Comparison of ENCODE assay signal across 8 mouse cellular contexts in genomic region chr2:158687804-158688241, GRCm38 (mm10). TPM values are rescaled to one million over a fixed set of nuclear protein-coding genes. Genes with fewer than 3 reads are reported as not detected.
DNase-seq lines count a peak whose midpoint lies in the region; ATAC-seq and TF ChIP-seq lines count a peak whose summit lies in the region.

No protein-coding gene starts in this region.

- H3K36me3 ChIP-seq in intestine, embryonic 16.5 days (ENCODE audit: control insufficient read depth, insufficient read depth, low read length): no peaks in the 10 kb centered on the region
- H3K36me3 ChIP-seq in limb, embryonic 10.5 days: no peaks in the 10 kb centered on the region

- 48% methylated on average over 25 of the region's 25 CpGs for WGBS in intestine, embryonic 16.5 days
- 76% methylated on average over 25 of the region's 25 CpGs for WGBS in limb, embryonic 10.5 days

- peak overlapping the region; percentile 40 for H3K4me2 ChIP-seq in intestine, embryonic 16.5 days (ENCODE audit: low read depth, low read length)

- peak overlapping the region; percentile 22 for H3K4me3 ChIP-seq in layer of hippocampus, adult 2 months
- H3K4me3 ChIP-seq in intestine, embryonic 16.5 days (ENCODE audit: low read length): 0 out of 2 replicates have a peak overlapping the region, but pooled peaks have one; percentile 2
- H3K4me3 ChIP-seq in limb, embryonic 10.5 days: no peak overlapping the region

- TF ChIP-seq CTCF in layer of hippocampus, adult 2 months (conservative IDR thresholded peaks at IDR 0.05): no peak

- no peaks in the 10 kb centered on the region; the same call in 1 of the 2 replicates for H3K4me1 ChIP-seq in intestine, embryonic 16.5 days (ENCODE audit: control insufficient read depth, insufficient read depth, low read length)
- peaks cover 42% of the 10 kb centered on the region for H3K4me1 ChIP-seq in limb, embryonic 10.5 days

- H3K9ac ChIP-seq in intestine, embryonic 16.5 days (ENCODE audit: low read depth, low read length): no peak overlapping the region

- peak overlapping the region; percentile 88 for H3K27ac ChIP-seq in layer of hippocampus, adult 2 months
- peak overlapping the region; percentile 24; the same call in 1 of the 2 replicates for H3K27ac ChIP-seq in intestine, embryonic 16.5 days (ENCODE audit: low read length)
- peak overlapping the region; percentile 1; the same call in 1 of the 2 replicates for H3K27ac ChIP-seq in limb, embryonic 10.5 days

- H3K27me3 ChIP-seq in intestine, embryonic 16.5 days (replicated peaks; ENCODE audit: control insufficient read depth, insufficient read depth, low read length): no peaks in the 10 kb centered on the region
- no peaks in the 10 kb centered on the region for H3K27me3 ChIP-seq in limb, embryonic 10.5 days (ENCODE audit: low read depth, poor library complexity, severe bottlenecking)

- peak; percentile 59 to 72 for DNase-seq in layer of hippocampus, adult 2 months (ENCODE audit: low spot score in 2 of 2)
- DNase-seq in layer of hippocampus, adult 9-10 months (ENCODE audit: low spot score): no peak
- peak; percentile 64 to 85 for DNase-seq in adrenal gland, adult (ENCODE audit: inconsistent age in 2 of 2, low spot score in 1 of 2)
- DNase-seq in frontal cortex, postnatal 36 days (ENCODE audit: low spot score in 2 of 2): peak; percentile 79 to 83
- DNase-seq in limb, embryonic 10.5 days (ENCODE audit: low spot score): no peak
- DNase-seq in spleen, postnatal 36 days (ENCODE audit: low spot score in 2 of 2): peak; percentile 55 to 58
- DNase-seq in liver: no peak

- no peaks in the 10 kb centered on the region for H3K9me3 ChIP-seq in intestine, embryonic 16.5 days (ENCODE audit: control insufficient read depth, low read length)
- H3K9me3 ChIP-seq in limb, embryonic 10.5 days (replicated peaks): no peaks in the 10 kb centered on the region

- 0 out of 2 replicates have a peak, but pooled peaks have one; percentile 26 for ATAC-seq in intestine, embryonic 16.5 days

RNA-seq across cellular contexts. Expression of gene Ppp1r16b, which starts 22.6 kb away (rescaled TPM):
- 100 to 1,000 TPM; 147 to 150 TPM for total RNA-seq in layer of hippocampus, adult 2 months (2021)
- polyA plus RNA-seq in intestine, embryonic 16.5 days (2015; fragmentation: Nextera tagmentation; extraction: Ambion mirVana): 3.5 and 4.0 TPM in 2 replicates
- polyA plus RNA-seq in limb, embryonic 10.5 days (2016; fragmentation: Nextera tagmentation; extraction: Ambion mirVana): 4.4 TPM in 2 replicates

Comparison
In these comparisons a context has a peak if more than half of its experiments do, and no peak if none do; other contexts are left out.
1. DNase-seq: peak in layer of hippocampus, adult 2 months (2 of 2), adrenal gland, adult (2 of 2), frontal cortex, postnatal 36 days (2 of 2) and spleen, postnatal 36 days (2 of 2); none in layer of hippocampus, adult 9-10 months (single experiment), limb, embryonic 10.5 days (single experiment) and liver (single experiment).
2. H3K27ac ChIP-seq: peak in every context shown above with its lines; median percentile 88 in layer of hippocampus, adult 2 months; 24 in intestine, embryonic 16.5 days; 1 in limb, embryonic 10.5 days.